Mouse (Mus musculus) kidney, adult 9 months (tissue): ENCODE measurements around the gene Gm38393.

ENCODE experiments used
- DNase-seq: peaks from one replicate; pipeline ENCODE4 v3.0.0; 2022

The Gm38393 gene

GRCm38 (mm10) chr7:60004606-60005330 lies at the start of gene Gm38393, which contains the start of gene Snurf:
Gene Gm38393 (minus strand): TSS chr7:60005064.
Gene Snurf (minus strand): TSS chr7:60005049.
- peak; percentile 76 for DNase-seq

- no peak for DNase-seq
Measured at GRCm38 (mm10) chr7:60047481-60048201, 42.8 kb upstream of the Gm38393 start.

GRCm38 (mm10) chr7:60013186-60013585 lies 8.3 kb upstream of the Gm38393 start:
- no peak for DNase-seq

GRCm38 (mm10) chr7:60007727-60008360 lies 3.0 kb upstream of the Gm38393 start:
- peak; percentile 5 for DNase-seq

GRCm38 (mm10) chr7:60006262-60006661 lies 1.4 kb upstream of the Gm38393 start:
- DNase-seq, result no peak

- DNase-seq, result peak; percentile 13
Measured at GRCm38 (mm10) chr7:60003921-60004605, 801 bp downstream of the Gm38393 start.

- peak; percentile 44 for DNase-seq
Measured at GRCm38 (mm10) chr7:60003006-60003865, 1.6 kb downstream of the Gm38393 start.

- no peak for DNase-seq
Measured at GRCm38 (mm10) chr7:59978646-59979045, 26.2 kb downstream of the Gm38393 start.
